Mouse (Mus musculus) ovary, postnatal 36 days (tissue): ENCODE results near the gene Trpm5.

Experiments used
- DNase-seq: peaks from one replicate; pipeline ENCODE4 v3.0.0; 2022; ENCODE audit warnings: low spot score, mixed read lengths

Gene Trpm5

DNA sequence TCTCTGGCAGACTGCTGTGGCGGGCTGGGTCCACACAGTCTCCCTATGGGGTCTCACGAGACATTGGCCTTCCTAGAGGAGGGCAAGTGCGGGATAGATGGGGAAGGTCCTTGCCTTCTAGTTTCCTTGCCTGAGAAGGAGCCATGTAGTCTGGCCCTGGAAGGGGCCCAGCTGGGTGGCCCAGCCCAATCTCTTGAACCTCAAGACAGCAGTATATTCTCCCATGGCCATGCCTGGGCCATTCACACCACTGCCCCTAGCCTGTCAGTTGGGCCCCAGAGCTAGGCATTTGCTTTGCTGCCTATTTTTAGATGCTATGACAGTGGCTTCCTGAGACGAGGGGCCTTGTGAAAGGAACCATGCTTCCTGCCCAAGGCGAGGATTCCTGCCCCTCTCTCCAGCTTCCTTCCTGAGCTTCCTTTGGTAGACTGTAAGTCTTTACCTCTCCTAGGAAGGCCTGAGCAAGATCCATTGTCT is 36.2 kb downstream of the Trpm5 start:
- no peak for DNase-seq

DNA sequence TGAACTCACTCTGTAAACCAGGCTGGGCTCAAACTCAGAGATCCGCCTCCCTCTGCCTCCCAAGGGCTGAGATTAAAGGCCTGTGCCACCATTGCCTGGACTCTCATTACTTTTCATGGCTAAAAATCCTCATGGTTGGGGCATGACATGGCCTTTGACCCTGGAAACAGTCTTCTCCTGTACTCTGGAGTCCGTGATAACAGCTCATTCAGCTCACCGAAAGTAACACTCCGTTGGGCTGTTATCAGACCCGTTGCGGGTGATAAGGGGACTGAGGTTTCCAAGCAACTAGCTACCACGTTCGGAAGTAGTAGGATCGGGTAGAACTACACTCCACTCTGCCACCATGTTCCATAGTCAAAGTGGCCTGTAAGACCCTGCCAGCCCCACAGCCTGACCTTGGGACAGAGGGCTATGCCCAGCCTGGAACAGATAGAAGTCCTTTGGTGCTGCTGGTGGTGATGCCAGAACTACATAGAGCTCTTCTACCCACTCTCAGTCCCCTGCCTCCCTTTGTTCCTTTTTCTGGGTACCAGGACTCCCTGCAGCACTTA is 36.7 kb downstream of the Trpm5 start:
- DNase-seq = no peak

DNA sequence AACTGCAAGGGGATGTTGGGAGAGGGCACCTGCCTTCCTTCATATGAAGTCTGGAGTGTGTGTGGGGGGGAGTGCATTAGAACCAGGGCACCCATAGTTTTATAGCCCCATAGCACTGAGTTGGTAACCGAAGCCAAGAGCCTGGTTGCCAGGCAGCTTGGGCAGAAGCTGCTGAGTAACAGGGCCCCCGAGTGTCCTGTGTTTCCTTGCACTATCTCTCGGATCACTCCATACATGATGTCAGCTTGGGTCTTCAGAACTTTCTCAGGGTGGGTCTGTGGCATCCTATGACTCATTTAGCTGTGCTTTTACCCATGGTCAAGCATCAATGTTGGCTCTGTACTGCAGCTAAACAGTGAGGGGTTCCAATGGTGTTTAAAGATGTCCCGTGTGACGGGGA is 37.4 kb downstream of the Trpm5 start:
- no peak for DNase-seq

GRCm38 (mm10) chr7:143055499-143056186 is 38.8 kb downstream of the Trpm5 start:
- no peak for DNase-seq

DNA sequence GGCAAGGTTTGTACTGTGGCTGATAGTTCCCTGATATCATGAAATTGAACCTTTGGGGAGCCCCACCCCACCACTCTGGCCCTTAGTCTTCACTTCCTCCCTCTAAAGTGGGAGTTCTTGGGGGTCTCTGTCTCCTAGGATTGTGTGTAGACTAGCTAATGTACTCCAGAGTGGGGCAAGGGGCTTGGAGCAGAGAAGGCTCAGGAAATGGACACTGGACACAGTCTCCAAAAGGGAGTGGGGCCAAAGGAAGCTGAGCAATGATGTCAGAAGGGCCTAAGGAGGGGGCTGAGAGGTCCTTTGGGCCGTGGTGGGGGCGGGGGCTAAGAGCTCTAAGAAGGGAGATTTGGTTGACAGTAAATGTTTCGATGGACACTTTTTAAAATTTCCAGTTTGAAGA is 39.4 kb downstream of the Trpm5 start:
- no peak for DNase-seq

- DNase-seq = no peak
These were observed 39.9 kb downstream of the Trpm5 start for GRCm38 (mm10) chr7:143054612-143054965.

GRCm38 (mm10) chr7:143053961-143054611 is 40.4 kb downstream of the Trpm5 start:
- DNase-seq = no peak

DNA sequence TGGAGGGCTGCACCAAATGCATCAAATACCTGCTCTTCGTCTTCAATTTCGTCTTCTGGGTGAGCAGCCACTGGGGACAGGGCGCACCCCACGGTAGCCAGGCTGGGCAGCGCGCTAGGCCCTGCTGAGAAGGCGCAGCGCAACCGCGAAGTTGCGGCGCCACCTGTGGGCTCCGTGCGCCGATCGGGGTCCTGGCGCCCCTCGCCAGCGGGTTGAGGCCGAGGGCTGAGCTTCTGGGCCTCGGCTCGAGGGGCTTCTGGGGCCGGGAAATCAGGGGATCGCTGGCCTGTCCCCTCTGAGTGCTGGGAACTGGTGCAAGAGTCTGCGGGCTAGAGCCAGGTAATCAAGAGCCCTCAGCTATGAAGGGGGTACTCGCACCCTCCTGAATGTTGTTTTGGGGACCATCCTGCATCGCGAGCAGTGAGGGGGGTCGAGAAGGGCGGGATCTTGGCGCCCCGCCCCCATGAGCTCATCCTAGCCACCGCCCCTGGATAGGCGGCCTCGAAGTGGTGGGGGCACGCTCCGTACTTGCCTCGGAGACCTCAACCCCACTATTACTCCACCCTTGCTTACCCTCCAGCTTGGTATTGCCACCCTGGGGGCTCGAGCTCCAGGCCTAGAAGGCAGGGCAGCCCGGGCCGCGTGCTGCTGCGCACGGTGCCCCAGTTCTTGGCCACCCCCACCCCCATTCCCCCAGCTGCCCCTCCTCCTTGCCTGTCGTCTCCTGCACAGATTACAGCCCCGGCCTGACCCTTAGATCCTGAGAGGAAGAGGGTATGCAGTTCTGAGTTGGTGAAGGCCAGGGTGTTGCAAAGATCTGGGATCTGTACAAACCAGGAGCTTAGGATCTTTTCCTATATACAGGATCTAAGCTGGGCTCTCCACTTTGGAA is 41.2 kb downstream of the Trpm5 start:
- DNase-seq = peak; percentile 77

- peak; percentile 92 for DNase-seq
These were observed 41.8 kb downstream of the Trpm5 start, which contains the start of gene Cd81 for GRCm38 (mm10) chr7:143052626-143053007. Gene Cd81, plus strand, starts transcription at chr7:143052739.

DNA sequence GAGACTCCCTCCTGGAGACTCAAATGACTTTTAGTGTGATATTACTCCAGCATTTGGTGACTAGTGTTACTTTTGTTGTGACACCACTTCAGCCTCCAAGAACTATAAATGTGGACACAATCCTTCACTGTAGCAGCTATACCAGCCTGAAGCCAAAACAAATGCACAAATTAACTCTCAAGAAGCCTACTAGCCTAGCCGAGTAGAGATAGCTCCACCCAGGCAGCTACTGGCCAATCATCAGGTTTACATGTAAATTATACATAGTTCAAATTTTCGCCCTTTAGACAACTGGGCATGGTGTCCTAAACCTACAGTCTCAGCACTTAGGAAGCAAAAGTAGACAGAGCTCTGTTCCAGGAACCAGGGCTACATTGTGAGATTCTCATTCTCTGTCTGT is 43.1 kb downstream of the Trpm5 start:
- no peak for DNase-seq

- DNase-seq = no peak
These were observed 44.3 kb downstream of the Trpm5 start for GRCm38 (mm10) chr7:143049841-143050816.

DNA sequence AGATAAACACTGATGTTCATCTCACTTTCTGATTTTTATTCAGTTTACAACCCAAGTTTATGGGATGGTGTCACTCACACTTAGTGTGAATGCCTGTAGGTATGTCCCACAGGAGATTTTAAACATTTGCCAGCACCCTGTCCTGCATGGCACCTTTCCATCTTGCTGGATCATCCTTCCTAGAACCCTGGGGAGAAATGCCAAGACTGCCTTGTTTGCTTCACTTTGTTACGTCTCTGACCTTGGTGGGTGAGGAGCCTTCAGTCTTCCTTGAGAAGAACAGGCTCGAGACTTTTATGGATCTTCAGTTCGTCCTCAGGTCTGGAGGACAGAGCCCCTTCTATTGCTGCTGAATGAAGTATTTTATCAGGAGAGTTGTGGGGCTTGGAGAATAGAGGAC is 45.1 kb downstream of the Trpm5 start:
- no peak for DNase-seq

GRCm38 (mm10) chr7:143046358-143046757 is 48.1 kb downstream of the Trpm5 start:
- DNase-seq = no peak

DNA sequence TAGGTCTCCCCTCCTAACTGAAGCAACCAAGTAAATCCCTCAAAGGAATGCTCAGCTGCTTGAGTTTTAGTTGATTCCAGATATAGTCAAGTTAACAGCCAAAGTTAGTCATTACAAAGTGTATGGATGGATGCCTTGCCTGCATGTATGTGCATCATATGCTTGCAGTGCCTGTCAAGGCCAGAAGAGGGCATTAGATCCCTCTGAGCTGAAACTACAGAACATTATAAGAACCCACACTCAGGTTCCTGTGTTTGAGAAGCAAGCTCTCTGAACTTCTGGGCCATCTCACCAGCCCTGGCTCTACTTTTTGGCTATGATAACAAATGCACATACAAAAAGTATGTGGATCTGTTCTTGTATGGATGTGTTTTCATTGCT is 49.6 kb downstream of the Trpm5 start:
- DNase-seq = no peak

DNA sequence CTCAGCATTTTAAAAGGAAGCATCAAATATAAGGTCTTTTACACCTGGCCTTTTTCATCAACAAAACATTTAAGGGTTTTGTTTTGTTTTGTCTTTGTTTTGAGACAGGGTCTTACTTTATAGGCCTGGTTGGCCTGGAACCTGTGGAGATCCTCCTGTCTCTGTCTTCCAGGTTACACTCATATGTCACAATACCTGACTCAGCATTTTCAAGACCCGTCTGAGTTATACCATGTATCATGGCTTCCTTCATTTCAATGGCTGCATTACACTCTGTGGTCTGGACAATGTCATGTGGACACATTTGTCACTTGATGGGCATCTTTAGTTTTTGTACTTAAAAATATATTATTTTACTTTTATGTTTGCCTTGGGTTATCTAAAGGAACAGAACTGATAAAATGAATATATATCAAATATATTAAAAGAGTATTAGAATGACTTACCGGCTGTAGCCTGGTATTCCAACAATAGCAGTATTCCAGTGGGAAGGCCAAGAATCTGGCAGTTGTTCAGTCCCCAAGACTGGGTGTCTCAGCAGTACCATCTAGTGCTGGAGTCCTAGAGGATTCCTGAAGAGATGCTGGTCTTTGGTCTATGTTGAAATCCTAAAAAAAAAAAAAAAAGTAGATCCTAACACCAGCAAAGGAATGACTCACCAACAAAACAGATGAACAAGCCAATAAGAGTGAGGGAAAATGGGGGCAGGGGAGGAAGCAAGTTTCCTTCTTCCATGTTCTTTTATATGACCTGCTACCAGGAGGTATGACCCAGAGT is 50.2 kb downstream of the Trpm5 start:
- no peak for DNase-seq

GRCm38 (mm10) chr7:143042897-143043300 is 51.5 kb downstream of the Trpm5 start:
- DNase-seq = no peak

- peak; percentile 68 for DNase-seq
These were observed 52.4 kb downstream of the Trpm5 start for GRCm38 (mm10) chr7:143042089-143042488.

DNA sequence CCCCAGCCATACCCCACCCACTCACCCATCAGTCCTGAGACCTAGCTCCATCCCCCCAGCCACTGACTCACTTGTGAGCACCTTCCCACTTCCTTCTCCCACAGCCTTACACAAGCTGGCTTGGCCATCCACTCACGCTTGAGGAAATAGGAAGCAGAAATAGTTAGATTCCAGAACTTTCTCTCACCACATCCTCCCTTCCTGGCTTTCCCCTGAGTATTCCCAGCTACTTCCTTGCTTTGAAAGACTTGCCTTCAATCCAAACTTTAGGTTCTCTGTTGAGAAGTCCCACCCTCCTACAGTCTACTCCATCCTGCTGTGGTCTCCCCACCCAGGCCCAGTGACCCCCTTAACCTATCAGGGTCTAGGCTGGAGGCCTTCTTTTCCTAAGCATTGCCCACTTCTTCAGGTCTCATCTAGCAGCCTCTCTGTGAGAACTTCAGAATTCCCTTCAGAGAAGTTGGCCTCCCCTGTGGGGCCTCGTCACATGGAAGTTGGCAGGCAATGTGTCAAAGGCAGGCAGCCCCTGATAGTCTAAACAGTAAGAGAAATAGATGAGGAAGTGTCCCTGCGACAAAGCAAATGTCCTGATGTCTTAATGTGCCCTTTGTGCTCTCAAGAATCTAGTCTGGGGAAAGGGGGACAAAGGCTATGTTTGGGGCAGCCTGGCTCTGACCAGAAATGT is 53.2 kb downstream of the Trpm5 start:
- no peak for DNase-seq

DNA sequence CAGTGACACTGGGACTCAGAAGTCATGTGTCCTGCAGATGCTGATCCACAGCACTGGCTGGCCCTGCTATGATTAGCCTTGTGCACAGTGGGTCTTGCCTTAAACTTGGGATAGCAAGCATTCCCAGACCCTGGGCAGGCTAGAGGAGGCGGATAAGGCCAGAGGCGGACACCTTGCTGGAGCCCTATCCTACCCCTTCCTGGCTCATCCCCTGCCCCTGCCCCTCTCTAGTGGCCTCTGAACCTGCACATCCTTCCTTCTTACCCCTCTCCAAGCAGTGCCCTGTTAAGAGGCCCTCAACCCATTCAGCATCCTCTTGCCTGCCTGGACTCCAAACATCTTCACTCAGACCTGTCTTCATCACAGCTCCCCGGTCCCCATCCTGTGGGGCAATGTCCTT is 53.9 kb downstream of the Trpm5 start:
- no peak for DNase-seq
